Mouse (Mus musculus): ENCODE measurements at regions not wholly inside any gene's neighbourhood (a gene's known extent, or its start where the extent isn't known, plus 50 kb on each side); places are given as distances from the start of the nearest gene placed in this dataset.
A peak's percentile ranks its signal among the peaks of the same experiment; 100 is the strongest.

DNA sequence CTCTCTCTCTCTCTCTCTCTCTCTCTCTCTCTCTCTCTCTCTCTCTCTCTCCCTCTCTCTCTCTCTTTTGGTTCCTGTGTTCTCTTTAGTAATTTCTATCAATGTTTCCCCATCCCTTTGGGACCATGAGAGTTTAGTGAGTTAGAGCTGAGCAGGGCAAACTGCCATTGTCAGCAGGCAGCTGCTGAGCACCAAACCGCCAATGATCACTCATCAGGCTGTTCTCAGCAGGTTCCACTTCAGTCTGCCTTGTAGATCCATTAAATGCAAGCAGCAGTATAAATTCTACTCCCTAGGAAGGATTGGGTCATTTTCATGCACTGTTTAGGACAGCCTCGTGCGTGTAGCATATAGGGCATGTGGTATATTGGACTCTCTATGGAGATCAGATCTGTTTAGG lies 692.5 kb downstream of the Trib2 start:
- DNase-seq (ENCODE audit: low read depth, low spot score): no peak

DNA sequence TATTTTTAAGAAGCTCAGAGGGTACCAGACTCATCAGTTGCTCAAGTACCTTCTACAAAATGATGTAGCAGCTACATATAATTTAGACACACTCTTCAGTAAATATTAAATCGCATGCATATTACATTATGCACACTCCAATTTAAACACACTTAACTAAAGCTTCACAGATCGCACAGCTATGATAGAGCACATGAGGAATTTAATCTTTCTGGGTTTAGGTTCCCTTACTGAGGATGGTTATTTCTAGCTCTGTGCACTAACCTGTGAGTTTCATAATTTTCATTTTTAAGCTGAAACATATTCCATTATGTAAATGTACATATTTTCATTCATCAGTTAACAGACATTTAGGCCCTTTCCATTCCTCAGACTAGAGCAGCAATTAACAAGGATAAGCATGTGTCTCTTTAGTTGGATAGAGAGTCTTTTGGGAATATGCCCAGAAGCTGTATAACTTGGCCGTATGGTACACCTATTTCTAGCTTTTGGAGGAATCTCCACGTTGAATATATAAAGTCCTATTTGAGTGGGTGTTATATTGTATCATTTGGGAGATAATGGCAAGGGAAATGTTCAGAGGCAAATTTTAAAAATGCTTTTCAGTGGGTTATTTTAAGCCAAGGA lies 694.0 kb downstream of the Trib2 start:
- DNase-seq (ENCODE audit: low read depth, low spot score): no peak

DNA sequence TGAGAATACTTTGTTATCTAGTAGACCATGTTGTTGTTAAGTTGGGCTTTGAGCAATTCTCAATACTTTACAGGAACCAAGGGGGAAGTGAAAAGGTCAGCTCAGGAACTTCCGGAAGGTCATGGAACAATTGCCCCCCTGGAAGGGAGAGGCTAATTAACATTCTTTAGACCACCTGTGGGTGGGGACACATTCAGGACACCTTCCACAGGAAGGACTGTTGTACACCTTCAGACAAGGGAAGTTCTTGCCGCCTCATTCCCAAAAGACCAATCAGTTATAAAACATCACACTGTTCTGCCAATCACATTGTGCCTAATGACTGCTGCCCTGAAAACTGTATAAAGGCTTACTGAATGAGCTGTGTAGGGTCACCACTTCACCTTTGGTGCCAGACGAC lies 701.2 kb downstream of the Trib2 start:
- DNase-seq (ENCODE audit: low read depth, low spot score): peak; percentile 92

DNA sequence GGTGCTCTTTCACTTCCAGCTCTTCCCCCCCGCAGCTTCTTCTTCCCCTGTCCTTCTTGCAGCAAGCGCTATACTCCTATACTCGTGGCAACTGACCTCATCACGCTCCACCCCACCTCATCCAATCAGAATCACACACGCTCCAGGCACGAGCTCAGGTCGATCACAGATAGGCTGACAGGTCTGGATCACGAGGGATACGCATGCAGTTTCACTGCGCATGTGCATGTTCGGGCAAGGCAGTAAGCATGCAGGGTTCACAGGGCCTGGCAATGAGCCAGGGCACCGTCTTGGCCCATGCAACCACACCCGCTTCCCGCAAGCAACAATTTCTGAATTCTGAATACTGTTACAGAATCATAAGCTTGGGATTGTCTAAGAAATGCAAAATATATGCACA lies 701.9 kb downstream of the Trib2 start:
- peak; percentile 97 for DNase-seq (ENCODE audit: low read depth, low spot score)

DNA sequence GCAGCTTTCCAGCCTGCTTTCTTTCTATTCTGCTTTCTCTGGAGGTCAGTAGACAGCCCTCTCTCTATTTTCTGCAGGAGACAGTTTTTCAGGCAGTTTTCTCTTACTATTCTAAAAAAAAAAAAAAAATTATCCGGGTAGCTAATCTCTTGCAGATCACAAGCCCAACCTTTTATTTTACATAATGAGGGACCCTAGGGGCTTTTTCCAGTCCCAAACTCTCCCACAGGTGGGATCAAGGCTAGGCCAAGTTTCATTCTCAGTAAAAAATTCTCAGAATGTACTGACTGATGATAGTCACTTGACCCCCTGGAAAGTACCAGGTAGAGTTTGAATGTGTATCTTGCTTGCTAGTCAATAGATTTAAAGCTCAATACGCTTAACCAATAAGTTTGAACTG lies 705.7 kb downstream of the Trib2 start:
- no peak for DNase-seq (ENCODE audit: low read depth, low spot score)

DNA sequence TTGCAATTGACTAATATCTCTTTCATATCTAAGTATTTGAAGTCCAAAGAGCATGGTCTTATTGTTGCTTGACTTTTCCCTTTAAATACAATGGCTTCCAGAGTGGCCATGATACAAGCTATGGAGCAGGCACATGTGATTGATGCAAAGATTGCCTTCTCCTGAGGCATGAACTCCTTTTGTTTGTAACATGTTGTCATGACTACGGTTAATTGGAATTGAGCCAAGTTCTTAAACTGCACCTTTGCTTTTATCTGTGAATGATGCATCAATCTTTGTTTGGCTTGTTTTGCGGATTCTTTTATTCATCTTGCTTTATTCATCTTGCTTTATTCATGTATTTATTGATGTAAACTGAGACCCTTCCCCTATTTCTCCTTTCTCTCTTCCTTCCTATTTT lies 711.8 kb downstream of the Trib2 start:
- no peak for DNase-seq (ENCODE audit: low read depth, low spot score)

DNA sequence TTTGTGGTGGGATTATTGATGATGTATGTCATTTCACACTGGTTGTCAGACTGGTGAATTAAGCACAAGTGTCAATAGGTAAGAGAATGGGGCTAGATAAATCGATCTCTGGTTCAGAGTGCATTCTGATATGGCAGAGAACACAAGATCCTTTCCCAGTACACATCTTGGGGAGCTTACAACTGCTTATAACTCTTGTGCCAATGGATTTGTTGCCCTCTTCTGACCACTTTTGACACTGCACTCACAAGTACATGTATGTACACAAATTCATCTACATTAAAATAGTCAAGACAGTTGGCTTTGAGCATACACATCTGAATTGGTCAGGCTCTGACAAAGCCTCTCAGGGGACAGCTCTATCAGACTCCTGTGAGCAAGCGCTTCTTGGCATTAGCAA lies 738.1 kb downstream of the Trib2 start:
- DNase-seq (ENCODE audit: low read depth, low spot score): peak; percentile 80

DNA sequence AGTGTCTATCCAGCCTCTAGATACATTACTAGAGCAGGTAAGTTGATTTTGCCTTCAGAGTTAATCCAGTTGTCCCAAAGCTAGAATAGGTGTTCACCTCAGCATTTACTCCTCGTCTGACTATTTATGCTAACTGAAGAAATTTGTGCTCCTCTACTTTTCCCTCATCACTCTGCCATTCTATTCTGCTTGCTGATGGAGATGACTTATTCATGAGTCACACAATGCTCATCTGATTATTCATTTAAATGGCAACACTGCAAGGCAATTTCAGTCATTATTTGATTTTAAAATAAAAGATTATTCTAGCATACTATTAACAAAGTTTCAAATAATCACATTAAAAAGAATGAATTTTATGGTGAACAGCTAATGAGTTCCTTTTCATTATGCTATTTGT lies 752.4 kb downstream of the Trib2 start:
- no peak for DNase-seq (ENCODE audit: low read depth, low spot score)

DNA sequence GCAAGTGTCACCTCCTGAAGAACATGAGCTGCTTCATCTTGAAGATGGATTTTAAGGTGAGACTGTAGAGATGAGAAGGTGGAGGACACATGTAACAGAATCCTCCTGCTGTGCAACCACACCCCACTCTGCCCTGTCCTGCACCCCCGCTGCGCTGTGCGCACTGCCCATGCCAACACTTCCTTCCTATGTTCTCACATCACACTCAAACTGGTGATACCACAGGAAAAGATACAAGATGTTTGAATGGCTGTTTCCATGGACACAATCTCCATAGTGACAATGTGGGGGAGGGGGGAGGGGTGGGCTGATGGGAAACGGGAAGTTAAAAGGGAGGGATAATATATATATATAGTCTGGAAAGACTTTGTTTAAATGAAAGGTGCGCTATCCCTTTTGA lies 765.3 kb downstream of the Trib2 start:
- no peak for DNase-seq (ENCODE audit: low read depth, low spot score)

DNA sequence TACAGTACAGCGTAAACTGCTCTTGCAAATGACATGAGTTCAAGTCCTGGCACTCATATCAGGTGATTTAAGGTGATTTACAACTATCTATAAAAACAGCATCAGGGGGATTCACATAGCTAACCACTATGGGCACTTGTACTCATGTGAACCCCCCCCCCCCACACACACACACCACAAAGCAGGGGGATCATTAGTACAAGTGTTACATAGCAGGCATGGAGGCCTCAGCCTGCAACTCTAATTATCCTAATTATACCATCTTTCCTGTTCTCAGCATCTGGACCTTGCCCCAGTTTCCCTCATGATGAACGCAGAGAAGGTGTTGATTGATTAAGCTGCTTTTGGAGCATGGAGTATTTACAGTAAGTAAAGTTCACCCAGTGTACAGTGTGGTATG lies 773.5 kb downstream of the Trib2 start:
- no peak for DNase-seq (ENCODE audit: low read depth, low spot score)

DNA sequence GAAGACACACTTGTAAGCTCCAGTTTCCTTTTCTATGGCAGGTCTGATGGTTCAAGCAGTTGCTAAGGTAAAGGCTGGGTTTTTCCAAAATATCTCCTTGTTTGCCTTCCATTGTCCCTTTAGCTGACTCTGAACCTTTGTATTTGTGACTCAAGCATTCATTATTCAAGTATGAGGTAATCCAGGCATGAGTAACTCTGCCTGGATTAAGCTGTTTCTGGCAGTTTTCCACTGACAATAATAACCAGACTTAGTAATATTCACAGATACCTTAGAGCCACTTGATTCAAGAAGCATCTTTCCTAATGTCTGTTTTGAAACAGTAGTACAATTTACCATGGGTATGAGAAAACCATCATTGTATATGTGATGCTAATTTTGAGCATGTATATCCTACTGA lies 805.6 kb downstream of the Trib2 start:
- no peak for DNase-seq (ENCODE audit: low read depth, low spot score)

DNA sequence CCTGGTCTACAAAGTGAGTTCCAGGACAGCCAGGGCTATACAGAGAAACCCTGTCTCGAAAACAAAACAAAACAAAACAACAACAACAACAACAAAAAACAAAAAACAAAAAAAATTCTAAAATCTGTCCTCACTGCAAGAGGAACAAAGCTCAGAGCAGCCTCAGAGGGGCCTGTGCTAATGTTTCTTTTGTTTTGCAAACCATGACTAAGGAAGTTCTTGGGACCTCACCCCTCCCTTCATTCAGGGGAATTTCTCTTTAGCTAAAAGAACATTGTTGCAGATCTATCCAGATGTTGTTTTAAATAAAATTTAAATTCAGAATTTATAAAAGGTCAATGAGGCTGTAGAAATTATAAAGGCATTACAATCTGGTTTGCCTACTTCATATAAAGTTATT lies 814.3 kb downstream of the Trib2 start:
- peak; percentile 58 for DNase-seq (ENCODE audit: low read depth, low spot score)
